Mouse (Mus musculus) testis, postnatal 10 days (tissue): ENCODE results near the gene Add1.
A peak's percentile ranks its signal among the peaks of the same experiment; 100 is the strongest.

Source experiments
- DNase-seq: peaks from one replicate; pipeline ENCODE4 v3.0.0; 2021; ENCODE audit warnings: low spot score

The Add1 gene

DNA sequence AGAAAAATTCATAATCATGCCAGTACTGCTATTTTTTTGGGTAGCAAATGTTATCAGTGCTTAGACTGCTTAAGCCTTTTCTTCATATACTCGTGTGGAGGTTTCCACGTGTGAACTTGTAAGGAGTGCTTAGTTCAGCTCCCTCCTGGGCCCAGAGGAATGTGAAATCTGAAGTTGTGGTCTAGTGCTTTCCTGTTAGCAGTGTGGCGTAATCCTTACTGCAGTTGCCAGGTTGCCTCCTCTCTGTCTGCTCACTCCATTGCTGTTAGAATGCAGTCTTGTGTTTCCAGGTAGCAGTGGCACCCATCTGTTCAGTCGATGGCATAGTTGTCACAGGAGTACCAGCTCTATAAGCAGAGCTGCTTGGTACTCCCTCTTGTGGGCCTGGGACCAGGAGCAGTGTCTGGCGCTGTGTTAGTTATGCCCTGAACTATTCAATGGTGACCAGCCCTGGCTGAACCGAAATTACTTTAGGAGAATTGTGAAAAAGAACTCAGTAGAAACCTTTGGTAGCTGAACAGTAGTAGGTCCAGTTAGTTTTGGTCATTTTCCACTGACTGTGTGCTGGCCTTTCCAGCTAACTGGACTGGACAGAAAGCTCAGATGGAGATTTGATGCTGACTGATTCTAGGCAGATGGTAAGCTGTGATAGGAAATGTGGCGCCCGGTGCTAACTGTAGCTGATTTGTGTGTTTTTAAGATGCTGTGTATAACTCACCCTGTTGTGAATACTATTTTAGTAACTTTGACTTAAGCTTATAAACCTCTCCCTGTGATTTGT is 33.8 kb downstream of the Add1 start:
- DNase-seq: no peak

DNA sequence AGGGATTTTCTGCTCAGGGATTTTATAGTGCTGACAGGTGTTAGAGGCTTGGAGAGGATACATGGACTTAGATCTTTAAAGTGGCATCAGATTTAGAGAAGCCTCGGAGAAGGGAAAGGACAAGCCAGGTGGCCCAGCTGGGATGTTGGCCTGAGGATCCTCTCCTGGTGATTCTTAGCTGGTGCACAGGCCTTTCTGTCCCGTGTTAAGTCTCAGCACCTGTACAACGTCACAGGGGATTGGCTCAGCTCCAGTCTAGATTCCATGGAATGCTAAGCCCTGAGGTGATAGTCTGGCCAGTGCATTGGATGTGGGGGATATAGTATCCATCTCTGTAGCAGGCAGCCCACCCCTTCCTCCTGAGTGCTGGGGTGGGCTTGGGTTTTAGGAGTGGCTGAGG is 34.8 kb downstream of the Add1 start:
- no peak for DNase-seq

DNA sequence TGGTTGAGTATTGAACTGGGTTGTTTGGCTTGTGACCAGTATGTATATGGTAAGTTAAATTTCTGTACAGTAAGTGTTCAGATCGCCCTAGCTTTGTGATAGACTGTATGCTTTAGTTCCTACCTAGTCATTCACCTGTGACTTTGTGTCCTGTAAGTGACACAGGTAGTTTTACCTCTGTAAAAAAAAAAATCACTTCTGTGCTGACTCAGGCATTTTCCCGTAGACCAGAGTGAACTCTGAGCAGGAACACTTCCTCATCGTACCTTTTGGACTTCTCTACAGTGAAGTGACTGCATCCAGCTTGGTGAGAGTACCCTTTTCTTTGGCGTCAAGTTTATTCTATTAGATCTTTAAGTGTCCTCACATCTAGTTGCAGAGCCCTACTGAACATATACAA is 36.5 kb downstream of the Add1 start:
- no peak for DNase-seq

DNA sequence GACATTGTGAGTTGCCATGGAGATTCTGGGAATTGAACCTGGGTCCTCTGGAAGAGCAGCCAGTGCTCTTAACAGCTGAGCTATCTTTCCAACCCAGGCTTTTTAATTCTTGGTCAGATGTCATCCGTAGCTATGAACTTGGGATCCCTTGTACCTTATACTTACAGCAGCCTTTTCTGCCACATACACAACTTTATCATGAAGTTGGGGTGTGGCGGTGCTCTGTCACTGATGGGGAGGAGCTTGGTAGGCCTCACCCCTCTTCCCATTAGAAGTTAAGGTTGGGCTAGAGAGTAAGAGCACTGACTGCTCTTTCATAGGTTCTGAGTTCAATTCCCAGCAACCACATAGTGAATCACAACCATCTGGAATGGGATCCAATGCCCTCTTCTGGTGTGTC is 59.5 kb downstream of the Add1 start:
- DNase-seq: no peak

DNA sequence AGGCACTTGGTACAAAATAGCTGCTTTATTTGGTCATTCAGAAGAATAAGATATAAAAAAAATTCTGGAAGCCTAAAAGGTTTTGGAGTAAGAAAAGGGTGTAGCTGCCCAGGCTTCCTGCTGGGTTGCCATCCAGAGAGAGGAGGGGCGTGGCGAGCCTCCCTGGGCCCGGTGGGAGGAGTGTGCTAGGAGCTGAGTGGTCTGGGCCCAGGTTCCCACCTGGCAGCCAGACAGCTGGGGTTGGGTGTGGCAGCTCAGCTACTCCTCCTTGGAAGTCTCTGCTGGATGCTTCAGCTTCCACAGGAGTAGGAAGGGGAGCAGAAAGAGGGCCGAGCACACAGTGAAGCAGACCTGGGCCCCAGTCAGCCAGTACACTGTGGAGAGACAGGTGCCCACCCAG is 60.2 kb downstream of the Add1 start:
- DNase-seq: no peak

DNA sequence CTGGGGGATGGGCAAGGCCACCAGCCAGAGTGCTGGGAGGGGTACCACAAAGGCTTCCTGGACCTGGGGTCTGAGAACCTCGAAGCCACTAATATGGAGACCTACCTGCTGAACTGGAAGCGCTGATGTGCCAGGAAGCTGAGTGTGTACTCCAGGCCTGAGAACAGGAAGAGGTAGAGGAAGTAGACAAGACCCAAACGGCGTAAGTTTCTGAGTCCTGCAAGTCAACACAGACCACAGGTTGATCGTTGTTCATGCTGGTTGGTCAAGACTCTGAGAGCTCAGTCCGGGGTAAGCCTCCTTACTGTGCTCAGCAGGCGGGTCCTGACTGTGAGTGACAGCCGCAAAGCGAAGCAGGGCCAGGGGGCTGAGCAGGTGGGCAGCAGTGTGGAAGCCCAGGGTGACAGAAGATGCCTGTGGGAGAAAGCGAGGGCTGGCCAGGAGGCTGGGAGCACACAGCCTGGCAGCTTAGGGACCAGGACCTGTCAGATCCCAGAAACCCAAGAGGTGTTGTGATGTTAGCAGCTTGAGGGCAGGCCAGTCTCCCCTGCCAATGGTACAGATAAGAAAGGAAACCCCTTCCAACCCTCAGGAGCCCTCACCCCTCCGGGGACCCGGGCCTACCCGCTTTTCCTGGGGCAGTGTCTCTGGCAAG is 61.4 kb downstream of the Add1 start:
- DNase-seq: no peak

DNA sequence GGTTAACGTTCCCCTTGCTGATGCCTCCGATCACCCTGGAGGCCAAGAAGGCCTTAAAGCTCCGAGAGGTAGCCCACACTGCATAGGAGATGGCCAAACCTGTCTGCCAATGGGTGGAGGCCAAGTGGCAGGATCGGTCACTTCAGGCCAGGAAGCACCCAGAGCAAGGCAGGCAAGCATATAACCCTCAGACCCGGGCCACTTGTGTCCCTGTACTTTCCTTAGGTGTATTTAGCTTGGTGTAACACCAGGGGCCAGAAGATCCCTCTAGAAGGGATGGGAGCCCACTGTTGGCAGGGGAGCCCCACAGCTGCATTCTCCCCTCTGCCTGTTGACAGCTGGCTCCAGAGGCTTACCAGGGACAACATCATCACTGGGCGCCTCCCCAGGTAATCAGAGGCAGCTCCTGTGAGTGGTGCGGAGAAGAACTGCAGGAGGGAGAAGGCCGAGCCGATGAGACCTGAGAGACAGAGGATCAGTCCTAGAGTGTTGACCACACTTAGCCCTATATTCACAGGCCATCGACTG is 62.3 kb downstream of the Add1 start:
- DNase-seq: no peak

DNA sequence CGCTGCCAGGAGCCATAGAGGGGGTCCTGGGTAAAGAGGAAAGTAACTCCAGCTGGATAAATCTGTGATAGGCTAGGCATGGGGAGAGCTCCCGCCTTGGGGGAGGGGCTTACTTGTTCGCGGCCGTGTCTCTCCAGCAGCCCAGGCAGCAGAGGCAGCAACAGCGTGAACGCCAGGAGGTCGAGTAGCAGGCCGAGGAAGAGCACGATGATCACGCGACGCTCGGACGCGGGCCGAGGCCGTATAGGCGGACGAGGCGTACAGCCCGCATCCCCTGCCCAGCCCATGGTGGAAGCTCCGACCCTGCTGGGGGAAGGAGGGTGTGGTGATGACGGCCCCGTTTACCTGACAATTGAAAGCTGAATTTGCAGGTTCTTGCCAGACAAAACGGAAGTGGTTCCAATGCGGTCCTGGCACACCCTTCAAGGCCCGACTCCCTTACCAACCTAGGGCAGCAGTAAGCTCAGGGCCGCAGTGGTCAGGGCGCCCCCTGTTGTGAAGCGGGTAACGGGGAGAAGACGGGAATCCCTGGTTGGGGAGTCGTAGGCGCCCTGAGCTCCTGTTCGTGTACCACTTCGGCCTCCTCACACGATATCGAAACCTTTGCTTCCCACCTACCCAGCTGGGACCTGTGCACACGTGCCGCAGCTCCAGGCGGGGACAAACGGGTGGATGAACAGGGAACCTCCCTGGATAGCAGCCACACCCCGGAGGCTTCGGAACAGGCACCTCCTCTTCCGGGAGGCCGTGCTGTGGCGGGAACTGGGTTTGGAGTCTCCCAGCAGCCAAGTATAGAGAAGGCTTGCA is 63.2 kb downstream of the Add1 start, which contains the start of gene Mfsd10:
Gene Mfsd10, minus strand, starts transcription at position 732 of the 807 bp plus-strand sequence.
- DNase-seq: peak; percentile 82

DNA sequence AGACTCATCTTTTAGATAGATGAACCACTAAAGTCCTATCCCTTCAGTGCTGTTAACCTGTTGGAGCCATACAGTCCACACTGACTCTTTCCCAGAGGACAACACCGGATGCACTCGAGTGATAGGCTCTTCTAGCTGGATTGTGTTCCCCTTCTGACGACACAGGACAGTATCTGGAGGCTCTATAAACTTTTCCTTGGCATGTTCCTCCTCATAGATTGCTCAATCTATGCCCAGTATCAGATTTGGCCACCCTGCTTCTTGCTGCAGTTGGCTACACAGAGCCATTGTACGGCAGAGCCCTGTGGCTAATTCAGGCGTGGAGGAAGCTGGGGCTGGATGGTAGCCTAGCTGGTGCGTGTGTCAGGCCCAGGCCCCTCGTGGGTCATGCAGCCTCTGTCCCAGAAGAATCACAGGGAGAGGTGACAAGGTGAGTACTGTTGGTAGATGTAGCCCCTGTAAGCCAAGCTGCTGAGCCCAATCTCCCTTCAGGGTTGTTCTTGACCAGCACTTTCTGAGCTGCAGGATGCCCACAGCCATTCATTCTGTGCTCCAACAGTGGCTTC is 64.2 kb downstream of the Add1 start:
- DNase-seq: no peak

DNA sequence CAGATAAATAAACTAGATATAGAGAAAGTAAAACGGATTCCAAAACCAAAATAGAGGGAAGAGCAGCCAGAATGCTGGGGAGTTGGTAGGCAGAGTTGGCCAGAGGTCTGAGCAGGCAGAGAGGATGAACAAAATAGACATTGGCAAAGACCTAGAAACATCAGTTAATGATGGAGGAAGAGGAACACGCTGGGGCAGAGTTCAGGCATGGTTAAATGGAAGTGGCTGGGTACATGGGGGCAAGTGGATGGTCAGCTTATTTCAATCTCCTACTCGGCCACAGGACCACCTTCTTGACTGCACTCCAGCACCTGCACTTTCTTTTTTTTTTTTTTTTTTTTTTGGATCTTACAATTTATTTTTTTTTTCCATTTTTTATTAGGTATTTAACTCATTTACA is 68.5 kb downstream of the Add1 start:
- DNase-seq: no peak

DNA sequence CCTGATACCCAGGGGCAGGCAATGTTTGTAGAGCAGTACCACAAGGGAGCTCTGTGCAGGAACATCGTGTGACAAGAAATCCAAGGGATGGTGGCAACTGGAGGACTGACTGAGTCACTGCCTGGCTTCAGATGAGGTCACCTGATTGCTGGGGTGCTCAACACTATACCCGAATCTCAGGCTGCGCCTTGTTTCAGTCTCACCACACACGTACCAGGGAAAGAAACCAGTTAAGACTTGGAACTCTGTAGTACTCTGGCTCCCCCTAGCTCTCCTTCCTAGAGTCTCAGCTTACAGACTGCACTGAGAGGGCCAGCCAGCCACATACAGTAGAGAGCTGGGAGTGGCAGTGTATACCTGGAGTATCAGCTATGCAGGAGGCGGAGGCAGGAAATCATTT is 69.5 kb downstream of the Add1 start:
- DNase-seq: no peak

DNA sequence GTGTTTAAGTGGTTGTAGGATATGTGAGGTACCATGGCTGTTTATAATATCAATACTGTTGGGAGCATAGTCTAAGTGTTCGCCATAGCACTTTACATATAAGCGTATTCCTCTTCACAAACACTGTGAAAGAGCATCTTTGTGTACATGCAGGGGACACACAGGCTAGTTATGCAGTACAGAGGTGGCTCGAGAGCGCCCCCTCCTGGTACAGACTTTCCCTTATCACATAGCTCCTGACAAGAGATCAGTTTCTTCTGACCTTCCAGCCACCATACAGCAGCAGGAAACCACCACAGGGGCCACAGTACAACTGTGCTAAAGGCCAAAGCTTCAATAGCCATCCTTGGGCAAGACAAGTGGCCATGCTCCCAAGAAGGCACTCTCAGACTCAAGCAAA is 74.1 kb downstream of the Add1 start:
- DNase-seq: peak; percentile 76

DNA sequence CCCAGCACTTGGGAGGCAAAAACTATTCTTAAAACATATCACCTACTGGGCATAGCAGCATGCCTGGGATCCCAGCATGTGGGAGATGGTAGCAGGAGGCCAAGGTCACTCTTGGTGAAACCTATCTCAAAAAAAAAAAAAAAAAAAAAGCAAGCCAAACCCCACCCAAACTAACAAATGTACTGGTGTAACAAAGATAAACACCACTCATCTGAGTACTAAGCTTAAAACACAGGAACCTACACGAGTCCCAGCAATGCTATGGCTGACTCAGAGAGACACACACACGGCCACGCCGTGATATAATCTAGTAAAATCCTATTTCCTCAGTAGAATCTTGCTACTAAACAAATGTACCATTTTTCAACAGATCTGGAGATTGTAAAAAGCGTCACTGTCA is 79.5 kb downstream of the Add1 start:
- no peak for DNase-seq

DNA sequence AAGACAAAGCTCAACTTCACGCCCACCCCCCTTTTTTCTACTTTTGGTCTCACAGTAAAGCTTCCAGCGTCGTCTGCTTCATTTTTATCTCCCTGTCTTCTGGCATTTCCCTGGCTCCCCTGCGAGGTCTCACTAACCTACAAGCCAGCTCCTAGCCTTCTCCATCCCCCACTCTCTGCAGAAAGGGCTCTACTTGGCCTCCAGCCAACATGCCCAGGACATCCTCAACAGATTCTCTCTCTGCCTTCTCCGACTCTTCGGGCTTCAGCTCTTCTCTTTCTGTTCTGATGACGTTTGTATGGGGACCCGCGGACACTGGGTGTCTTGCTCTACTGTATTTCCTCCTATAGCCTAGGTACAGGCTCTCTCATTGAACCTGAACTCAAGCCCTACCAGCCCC is 81.4 kb downstream of the Add1 start:
- DNase-seq: peak; percentile 68

DNA sequence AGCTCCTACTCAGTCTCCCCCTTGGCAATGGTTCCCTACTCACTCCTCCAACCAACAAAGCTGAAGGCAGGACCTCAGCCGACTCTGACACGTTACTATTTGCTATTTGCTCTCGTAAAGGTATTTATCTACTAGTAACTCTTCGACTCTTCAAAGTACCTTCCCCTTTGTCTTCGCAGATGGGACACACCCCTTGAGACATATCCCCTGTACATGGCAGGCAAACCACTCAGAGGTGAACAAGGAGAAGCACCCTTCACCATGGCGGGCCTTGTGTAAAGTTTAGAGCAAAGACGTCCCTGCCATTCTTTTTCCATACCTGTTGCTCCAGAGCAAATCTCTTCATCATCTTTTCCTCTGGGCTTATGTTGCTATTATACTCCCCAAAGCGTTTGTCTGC is 84.1 kb downstream of the Add1 start:
- DNase-seq: no peak

DNA sequence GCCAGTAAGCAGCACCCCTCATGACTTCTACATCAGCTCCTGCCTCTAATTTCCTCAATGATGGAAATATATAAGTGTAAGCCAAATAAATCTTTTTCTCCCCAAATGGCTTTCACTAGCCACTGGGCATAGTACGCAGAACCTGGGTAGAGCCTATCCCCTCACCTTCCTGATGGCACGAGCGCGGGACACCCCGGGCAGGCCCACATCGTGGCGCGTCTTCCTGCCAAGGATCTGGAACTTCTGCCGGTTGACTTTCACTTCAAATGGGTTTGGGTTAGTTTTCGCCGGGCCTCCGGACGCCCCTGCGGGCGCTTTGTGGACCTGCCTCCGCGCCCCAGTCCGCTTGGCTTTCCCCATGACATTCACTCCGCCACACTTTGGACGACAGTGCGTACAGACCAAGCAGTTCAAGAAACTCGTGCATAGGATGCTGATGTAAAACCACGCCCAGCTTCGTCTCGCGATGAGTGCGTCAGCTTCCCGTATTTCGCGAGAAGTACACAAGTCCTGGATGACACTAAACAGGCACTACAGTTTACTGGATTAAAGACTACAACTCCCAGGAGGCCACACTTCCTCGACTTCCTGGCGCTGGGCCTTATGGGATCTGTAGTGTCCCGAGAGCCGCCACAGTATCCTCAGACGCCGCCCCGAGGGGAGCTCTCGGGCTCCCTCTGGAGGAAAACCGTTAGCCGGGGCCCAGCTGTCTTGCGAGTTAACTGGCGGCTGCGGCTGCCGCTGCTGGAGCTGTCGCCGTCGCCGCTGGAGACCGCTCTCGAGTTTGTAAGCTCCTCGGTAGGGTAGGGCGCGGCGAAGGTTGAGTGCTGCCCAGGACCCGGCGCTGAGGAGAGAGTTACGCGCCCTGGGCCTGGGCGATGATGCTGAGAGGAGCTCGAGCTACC is 86.5 kb downstream of the Add1 start, which contains the start of the genes Nop14 and Grk4:
Gene Nop14, minus strand, starts transcription at position 463 of the 905 bp plus-strand sequence.
Gene Grk4, plus strand, starts transcription at position 694 of the 905 bp plus-strand sequence.
- peak; percentile 98 for DNase-seq

DNA sequence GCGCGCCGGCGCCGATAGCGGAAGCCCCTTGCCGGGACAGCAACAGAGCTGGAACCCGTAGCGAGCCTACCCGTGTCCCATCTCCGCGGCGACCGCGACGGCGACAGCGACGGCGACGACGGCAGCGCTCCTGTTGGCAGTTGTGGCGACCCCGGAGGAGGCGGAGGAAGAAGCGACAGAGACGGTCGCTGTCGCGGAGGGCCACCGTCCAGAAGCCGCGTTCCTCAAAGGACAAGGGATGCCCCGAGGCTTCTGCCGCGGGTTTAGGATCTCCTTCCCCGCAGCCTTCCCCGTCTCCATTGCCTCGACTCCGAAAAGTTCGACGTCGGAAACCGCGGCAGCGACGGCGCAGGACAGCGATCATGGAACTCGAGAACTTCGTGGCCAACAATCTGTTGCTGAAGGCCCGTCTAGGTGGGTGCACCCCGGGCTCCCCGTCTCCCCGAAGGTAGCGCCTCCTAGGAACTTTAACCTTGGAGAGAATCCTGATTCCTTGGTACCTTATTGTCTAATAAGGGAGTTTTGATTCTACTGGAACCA is 87.2 kb downstream of the Add1 start:
- DNase-seq: no peak

DNA sequence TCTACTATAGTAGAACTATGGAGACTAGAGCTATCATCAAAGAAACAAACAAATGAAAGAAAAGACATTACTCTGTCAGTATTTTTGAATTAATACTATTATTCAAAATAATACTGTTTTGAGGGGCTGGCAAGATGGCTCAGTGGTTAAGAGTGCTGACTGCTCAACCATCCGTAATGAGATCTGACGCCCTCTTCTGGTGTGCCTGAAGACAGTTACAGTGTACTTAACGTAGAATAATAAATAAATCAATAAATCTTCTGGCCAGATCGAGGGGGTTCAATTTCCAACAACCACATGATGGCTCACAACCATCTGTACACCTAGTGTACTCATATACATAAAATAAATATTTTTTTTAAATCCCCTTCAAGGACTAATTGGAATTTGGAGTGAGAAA is 88.4 kb downstream of the Add1 start:
- no peak for DNase-seq

DNA sequence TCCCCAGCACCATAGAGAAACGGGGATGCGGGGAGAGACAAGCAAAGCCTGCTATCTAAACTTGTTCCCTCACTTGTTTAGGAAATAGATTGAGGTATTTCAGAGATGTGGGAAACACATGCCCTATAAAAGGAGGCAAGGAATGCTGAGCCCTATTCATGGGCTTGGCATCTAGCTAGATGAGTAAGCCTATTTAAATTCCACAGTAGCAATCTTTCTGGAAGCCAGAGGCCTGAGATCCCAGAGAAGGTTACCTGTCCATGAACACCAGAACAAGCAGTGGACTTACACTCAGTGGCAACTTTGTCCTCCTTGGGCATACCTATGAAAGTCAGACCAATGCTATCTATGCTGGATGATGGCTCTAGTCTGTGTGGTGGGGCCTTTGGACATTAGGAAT is 89.8 kb downstream of the Add1 start:
- DNase-seq: no peak

DNA sequence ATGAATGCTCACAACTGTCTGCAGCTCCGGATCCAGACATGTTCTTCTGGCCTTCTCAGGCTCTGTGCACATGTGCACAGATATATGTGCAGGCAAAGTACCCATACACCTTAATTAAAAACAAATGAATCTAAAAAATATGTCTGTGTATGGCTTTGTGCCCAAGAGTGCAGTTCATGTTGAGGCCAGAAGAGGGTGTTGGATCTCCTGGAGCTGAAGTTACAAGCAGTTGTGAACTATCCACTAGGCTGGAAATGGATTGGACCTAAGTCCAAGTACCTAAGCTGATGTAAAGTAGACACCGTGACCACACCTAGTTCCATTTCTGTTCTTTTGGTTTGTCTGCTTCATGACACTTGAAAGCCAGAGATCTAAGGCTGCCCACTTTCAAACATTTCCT is 96.0 kb downstream of the Add1 start:
- DNase-seq: no peak

DNA sequence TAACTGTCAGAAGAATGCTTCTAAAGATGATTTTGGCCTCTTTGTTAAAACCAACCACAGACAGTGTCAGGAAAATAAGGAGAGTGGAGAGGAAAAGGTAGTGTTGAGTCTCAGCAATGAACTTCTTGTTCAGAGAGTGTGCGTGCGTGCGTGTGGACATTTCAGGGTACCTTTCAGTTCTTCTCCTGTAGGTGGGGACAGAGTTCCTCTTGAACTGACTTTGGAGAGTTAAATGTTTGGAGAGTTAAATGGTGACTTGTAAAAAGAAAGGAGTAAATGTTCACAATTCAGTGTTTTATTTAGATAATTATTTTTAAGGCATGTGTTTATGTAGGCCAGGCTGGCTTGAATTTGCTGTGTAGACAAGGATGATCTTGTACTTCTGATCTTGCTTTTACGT is 96.8 kb downstream of the Add1 start:
- no peak for DNase-seq
